Mouse (Mus musculus): Measurements from ENCODE around the gene Ncapd3.

Ncapd3 gene

DNA sequence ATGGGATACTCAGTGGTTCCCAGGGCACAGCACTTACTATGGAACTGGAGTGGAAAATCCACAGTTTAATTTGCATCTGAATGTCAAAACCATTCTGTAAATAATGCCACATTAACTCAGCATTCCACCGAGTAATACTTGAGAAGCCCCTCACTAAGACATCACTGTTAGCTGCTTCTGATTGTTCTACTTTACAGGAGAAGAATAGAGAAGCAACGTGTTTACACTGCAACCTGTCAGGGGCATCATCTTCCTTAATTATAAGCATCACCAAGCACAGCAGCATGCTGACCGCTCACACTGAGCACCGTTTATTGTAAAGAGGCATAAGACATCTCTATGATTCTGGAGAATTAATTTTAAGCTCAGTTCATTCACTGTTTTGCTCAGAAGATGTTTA, 93.0 kb downstream of the Ncapd3 start:
- DNase-seq (ENCODE audit: low read depth, low spot score): no peak

DNA sequence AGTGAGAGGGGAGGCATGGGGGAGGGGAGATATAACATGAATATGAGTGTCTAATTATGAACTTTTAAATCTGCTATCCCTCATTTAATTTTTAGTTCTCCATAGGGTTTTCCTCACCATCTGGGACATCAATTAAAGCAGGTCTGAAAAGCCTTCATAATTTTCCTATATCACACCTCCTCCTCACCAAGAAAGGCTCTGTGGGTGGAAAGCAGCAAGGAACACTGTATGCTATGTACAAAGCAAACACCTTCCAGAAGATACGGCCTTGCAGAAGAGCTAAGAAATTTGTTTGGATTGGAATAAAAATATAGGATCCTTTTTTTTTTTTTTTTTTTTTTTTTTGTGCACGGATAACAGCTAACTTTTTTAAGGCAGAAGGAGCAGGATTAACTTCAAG, 94.0 kb downstream of the Ncapd3 start:
- DNase-seq (ENCODE audit: low read depth, low spot score): no peak

DNA sequence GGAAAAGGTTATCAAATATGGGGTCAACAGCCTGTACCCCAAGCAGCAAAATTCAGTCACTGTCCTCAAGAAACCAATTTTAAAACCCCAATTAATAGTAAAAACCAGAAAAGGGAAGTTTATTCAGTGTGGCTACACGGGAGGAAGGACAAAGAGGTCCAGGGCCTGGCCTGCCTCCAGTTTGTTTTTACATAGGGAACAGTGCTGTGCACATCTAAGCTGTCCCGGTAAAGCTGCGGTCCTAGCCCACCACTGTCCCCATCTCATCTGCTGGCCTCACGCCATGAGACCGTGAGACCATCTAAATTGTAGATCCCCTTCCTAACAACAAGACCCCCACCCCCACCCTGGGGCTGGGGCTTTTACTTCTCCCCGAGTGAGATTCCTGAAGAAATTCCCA, 95.5 kb downstream of the Ncapd3 start:
- DNase-seq (ENCODE audit: low read depth, low spot score): no peak

DNA sequence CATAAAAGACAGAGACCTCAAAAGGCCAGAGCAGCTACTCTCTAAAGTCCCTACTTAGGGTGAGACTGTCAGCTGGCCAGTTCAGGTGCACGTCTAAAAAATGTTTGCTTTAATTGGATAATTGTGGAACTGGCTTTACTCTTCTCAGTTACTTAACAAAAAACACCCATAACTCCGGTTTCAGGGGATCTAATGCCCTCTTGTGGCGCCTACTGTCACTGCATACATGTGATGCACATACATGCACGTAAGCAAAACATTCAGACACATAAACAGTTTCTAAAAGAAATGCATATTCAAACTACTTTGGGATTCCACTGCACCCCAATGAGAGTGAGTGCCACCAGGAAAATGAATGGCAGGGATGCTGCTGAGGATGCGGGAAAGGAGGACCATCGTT, 96.6 kb downstream of the Ncapd3 start:
- peak; percentile 51 for DNase-seq (ENCODE audit: low read depth, low spot score)

DNA sequence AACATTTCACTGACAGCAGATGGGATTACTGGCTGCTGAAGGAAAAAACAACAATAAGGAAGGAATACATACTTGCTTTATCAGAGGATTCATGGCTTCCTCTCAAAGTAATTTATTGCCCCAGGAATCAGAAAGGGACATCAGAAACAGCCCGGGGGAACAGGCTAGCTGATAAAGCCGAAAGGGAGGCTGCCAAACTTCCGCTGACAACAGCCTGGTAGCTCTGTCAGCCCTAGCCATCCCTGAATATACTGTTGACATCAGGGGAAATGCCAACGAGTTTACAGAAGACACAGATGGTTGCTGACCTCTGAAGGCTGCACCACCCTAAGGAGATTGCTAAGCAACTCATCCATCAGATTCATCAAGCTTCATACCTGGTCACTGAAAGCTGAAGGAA, 98.7 kb downstream of the Ncapd3 start:
- no peak for DNase-seq (ENCODE audit: low read depth, low spot score)

DNA sequence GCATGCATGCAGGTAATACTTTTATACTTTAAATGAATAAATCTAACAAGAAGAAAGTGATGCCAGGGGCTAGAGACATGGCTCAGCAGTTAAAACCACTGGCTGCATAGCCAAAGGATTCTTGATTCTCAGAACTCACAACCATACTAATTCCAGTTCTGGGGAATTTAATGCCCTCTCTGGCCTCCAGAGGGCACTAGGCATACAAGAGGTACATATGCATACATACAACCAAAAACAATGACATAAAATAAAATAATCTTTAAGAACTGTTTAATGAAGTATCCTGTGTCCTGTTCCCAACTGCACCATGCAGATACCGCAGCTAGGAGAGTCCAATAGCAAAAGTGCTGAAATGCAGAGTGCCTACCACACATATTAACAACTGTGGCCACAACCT, 104.4 kb downstream of the Ncapd3 start:
- DNase-seq (ENCODE audit: low read depth, low spot score): peak; percentile 20

DNA sequence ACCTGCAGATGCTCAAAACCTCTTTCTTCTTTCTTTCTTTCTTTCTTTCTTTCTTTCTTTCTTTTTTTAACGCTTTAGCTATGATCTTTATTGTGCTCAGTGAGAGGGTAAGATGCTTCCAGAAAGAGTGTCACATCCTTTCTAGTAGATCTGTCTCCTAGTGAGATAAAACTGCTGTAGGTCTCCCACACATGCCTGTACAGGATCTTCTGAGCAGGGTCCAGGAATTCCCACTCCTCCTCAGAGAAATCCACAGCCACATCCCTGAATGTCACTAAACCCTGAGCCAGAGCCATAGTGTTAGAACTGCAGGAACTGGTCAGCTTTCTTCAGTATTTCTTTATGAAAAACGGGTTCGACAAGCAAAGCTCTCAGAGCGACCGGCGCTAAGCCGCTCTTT, 105.4 kb downstream of the Ncapd3 start:
- DNase-seq (ENCODE audit: low read depth, low spot score): no peak

DNA sequence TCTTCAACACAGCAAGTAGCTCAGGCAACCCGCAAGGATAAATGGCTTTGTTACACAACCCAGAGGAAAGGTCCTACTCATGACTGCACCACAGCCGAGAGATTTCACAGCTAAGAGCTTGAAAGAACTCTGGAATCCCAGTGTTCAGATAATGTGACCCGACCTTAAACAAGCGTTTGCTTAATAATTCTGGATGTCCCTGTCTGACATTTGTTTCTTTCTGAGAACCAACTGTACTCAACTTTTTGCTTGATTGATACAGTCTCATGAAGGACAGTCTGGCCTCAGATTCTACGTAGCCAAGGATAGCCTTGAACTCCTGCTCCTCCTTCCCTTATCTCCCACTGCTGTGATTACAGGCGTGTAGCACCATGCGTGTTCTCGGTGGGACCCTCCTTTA, 106.7 kb downstream of the Ncapd3 start:
- DNase-seq (ENCODE audit: low read depth, low spot score): no peak

DNA sequence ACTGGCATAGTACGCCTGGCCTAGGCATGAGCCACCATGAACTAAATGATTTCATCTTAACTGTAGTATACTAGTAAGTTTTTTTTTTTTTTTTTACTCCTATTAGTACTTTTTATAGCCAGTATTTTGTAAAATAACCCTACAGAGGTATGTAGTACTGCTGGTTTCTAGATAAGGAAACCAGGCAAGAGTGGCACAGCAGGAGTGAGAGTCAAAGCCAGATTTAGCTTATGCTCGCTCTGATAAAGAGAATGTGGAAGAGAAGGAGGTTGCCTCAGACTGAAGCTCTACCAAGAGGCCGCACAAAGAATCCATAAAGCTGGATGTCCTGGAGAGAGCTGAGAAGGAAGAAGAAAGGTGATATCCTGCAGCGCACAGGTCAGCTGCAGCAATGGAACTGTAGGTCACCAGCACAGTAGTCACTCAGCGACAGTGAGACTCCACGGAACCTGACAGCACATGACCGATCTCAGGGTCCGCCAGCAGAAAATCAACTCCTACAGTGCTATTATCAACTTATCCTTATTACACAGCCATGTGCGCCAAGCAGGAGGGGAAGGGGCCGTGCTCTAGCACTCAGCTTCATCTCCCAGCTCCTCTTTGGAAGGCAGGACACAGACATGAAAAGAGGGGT, 110.6 kb downstream of the Ncapd3 start:
- no peak for DNase-seq (ENCODE audit: low read depth, low spot score)

DNA sequence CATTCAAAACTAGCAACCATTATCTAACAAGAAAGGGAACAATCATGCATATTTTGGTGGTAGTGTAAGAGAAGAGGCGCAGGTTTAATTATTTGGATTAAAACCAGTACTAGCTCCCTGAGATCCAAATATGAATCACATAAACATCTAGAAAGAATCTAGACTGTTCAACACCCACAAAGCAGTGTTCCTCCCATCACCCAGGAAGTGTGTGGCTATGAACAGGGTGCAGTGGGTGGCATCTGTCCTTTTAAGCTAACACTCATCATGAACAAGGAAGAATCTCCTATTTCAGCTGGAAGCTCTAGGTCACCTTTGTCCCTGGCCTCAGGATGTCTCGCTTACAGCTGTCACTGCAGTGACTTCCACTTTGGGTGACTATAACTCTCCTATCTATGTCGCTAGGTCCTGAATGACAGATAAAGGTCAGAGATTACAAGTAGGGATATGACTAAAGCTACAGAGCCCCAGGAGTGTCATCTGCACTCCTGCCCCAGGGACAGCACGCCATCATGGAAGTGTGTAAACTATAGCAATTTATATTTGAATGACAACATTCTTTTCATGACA, 114.4 kb downstream of the Ncapd3 start:
- no peak for DNase-seq (ENCODE audit: low read depth, low spot score)

Measured in ES-CJ7 (cell line).